Mouse (Mus musculus): ENCODE data around the gene Podn.

- TF ChIP-seq CTCF (IDR thresholded peaks at IDR 0.05; ENCODE audit: control insufficient read depth, insufficient read depth, insufficient replicate concordance, low read depth, low read length) (no peak), POLR2A (IDR thresholded peaks at IDR 0.05; ENCODE audit: control insufficient read depth, low read depth, low read length) (no peak)
These were observed 35.5 kb downstream of the Podn start for GRCm38 (mm10) chr4:108060774-108061173.
